Mouse (Mus musculus) intestine, embryonic 16.5 days (tissue): ENCODE measurements around the gene Hist1h2bm. TPM values are rescaled to one million over a fixed set of nuclear protein-coding genes. Genes with fewer than 3 reads are reported as not detected.
A peak's percentile ranks its signal among the peaks of the same experiment; 100 is the strongest.
"Not testable (repeated sequence)": the region's sequence is repeated elsewhere in the genome, so short reads cannot be mapped to it uniquely, and the experiment has no call there.

Source experiments
- ATAC-seq: fragments of 200-750 bp; cut with Nextera tagmentation; 2 replicates; pipeline ENCODE4 v1.8.0; 2017; ENCODE audit warnings: moderate TSS enrichment, moderate library complexity
- H3K27ac ChIP-seq: fragments of 300-500 bp; sonication (generic); 2 replicates; pipeline ENCODE4 v1.5.1; 2014; ENCODE audit warnings: mild to moderate bottlenecking, low read length
- H3K27me3 ChIP-seq: fragments of 300-500 bp; sonication (generic); replicated peaks from 2 replicates; pipeline ENCODE4 v1.6.1; 2014; ENCODE audit warnings: low read length, control low read depth, mixed read lengths; ENCODE audit not compliant: control insufficient read depth, insufficient read depth
- H3K36me3 ChIP-seq: fragments of 300-500 bp; sonication (generic); 2 replicates; pipeline ENCODE4 v1.6.1; 2014; ENCODE audit warnings: low read length, control low read depth; ENCODE audit not compliant: control insufficient read depth, insufficient read depth
- H3K4me1 ChIP-seq: fragments of 300-500 bp; sonication (generic); 2 replicates; pipeline ENCODE4 v1.6.1; 2014; ENCODE audit warnings: low read length, control low read depth, mixed read lengths; ENCODE audit not compliant: control insufficient read depth, insufficient read depth
- H3K4me2 ChIP-seq: fragments of 300-500 bp; sonication (generic); 2 replicates; pipeline ENCODE4 v1.6.1; 2014; ENCODE audit warnings: low read depth, low read length, control low read depth
- H3K4me3 ChIP-seq: fragments of 300-500 bp; sonication (generic); 2 replicates; pipeline ENCODE4 v1.5.1; 2014; ENCODE audit warnings: mild to moderate bottlenecking, low read length
- H3K9ac ChIP-seq: fragments of 300-500 bp; sonication (generic); 2 replicates; pipeline ENCODE4 v1.6.1; 2014; ENCODE audit warnings: low read depth, low read length
- H3K9me3 ChIP-seq: fragments of 300-500 bp; sonication (generic); 2 replicates; pipeline ENCODE4 v1.6.1; 2016; ENCODE audit warnings: low read length, control low read depth; ENCODE audit not compliant: control insufficient read depth
- WGBS: fragments of 180-500 bp; shearing (Covaris S2); extraction: QIAGEN DNeasy Blood & Tissue Kit; methylation state at CpG from one replicate; pipeline ENCODE4 v1.1.7; 2014; 5-methylcytosine and 5-hydroxymethylcytosine counted together
- polyA plus RNA-seq: library from polyadenylated mRNA; unstranded; fragments of >200 nt; fragmentation: Nextera tagmentation; extraction: Ambion mirVana; gene quantifications from 2 replicates; pipeline ENCODE4 v1.2.1, GENCODE M21; 2015

Hist1h2bm gene
- polyA plus RNA-seq, 1 experiment from 2014 or later: 3.5 TPM

DNA sequence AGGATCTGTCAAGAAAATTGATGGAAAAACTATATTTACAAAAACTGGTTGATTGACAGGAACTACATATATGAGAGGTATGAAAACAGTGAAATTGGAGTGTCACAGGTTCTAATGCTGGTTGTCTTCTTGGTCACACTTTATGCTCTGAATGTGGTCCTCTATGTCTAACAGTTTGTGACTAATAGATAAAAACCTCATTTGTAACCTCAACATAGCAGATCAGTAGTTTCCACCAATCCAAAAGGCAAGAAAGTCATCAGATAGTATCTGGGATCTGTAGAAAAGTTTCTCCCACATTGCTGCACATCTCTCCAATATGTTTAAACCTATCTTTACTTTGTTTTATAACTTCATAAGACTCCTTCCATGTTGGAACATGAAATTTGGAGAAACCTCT, 29.6 kb downstream of the Hist1h2bm start:
- Histone ChIP-seq H3K27ac (no peak overlapping the region), H3K4me1 (peaks cover 9% of the 10 kb centered on the region; the same call in 1 of the 2 replicates), H3K9ac (no peak overlapping the region), H3K27me3 (no peaks in the 10 kb centered on the region), H3K4me2 (no peak overlapping the region), H3K4me3 (no peak overlapping the region), H3K36me3 (no peaks in the 10 kb centered on the region), H3K9me3 (no peaks in the 10 kb centered on the region)
- no peak for ATAC-seq

DNA sequence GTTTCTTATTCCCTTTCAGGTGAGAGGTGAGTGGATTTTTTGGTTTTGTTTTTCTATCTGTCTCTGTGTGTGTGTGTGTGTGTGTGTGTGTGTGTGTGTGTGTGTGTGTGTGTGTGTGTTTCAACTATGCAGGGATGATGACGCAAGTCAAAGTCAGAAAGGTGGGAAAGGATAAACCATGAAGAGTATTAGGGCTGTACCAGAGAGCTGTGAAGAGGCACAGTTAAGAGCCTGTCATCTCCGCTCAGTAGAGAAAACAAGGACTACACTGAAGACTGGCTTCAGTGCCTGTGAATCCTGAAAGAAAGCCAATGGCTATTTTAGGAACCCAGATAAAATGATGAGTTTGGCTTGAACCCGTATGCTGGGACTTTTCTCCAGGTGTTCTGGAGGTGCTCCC, 30.0 kb downstream of the Hist1h2bm start:
- Histone ChIP-seq H3K27me3 (no peaks in the 10 kb centered on the region), H3K4me1 (peaks cover 9% of the 10 kb centered on the region; the same call in 1 of the 2 replicates), H3K4me3 (no peak overlapping the region), H3K36me3 (no peaks in the 10 kb centered on the region), H3K27ac (peak overlapping the region; percentile 12; the same call in 1 of the 2 replicates), H3K4me2 (no peak overlapping the region), H3K9ac (no peak overlapping the region), H3K9me3 (no peaks in the 10 kb centered on the region)
- 71% methylated on average over 3 of the region's 3 CpGs for WGBS
- no peak for ATAC-seq

- Histone ChIP-seq H3K4me1 (peaks cover 8% of the 10 kb centered on the region; the same call in 1 of the 2 replicates), H3K27ac (peak overlapping the region; percentile 12; the same call in 1 of the 2 replicates), H3K27me3 (no peaks in the 10 kb centered on the region), H3K9ac (0 out of 2 replicates have a peak overlapping the region, but pooled peaks have one; percentile 29), H3K4me3 (0 out of 2 replicates have a peak overlapping the region, but pooled peaks have one; percentile 1), H3K9me3 (no peaks in the 10 kb centered on the region), H3K4me2 (peak overlapping the region; percentile 60), H3K36me3 (no peaks in the 10 kb centered on the region)
- 42% methylated on average over 3 of the region's 3 CpGs for WGBS
- ATAC-seq: no peak
Observed at GRCm38 (mm10) chr13:21752356-21752755, 30.5 kb downstream of the Hist1h2bm start.

GRCm38 (mm10) chr13:21753051-21753523, 31.2 kb downstream of the Hist1h2bm start:
- ATAC-seq: no peak
- peak overlapping the region; percentile 60 for H3K4me2 ChIP-seq
- H3K4me1 ChIP-seq: peaks cover 5% of the 10 kb centered on the region; the same call in 1 of the 2 replicates
- peak overlapping the region; percentile 48 for H3K4me3 ChIP-seq
- no peaks in the 10 kb centered on the region for H3K9me3 ChIP-seq
- peak overlapping the region; percentile 93 for H3K27ac ChIP-seq
- no peaks in the 10 kb centered on the region for H3K36me3 ChIP-seq
- H3K27me3 ChIP-seq: no peaks in the 10 kb centered on the region
- H3K9ac ChIP-seq: peak overlapping the region; percentile 70
- 3% methylated on average over 10 of the region's 10 CpGs for WGBS

GRCm38 (mm10) chr13:21753524-21754285, 31.9 kb downstream of the Hist1h2bm start, which contains the start of the genes Hist1h2ak and Hist1h2bn:
Gene Hist1h2ak (minus strand): TSS chr13:21753827.
Gene Hist1h2bn (plus strand): TSS chr13:21754123.
- not testable (repeated sequence) for H3K9me3 ChIP-seq, H3K27me3 ChIP-seq, H3K4me1 ChIP-seq, H3K36me3 ChIP-seq
- ATAC-seq: peak; percentile 94
- peak within 1 kb of the TSS; percentile 93 for H3K27ac ChIP-seq
- H3K4me3 ChIP-seq: peak within 1 kb of the TSS; percentile 49
- under 1% methylated on average over 44 of the region's 50 CpGs for WGBS
- peak within 1 kb of the TSS; percentile 70 for H3K9ac ChIP-seq
- peak within 1 kb of the TSS; percentile 65 for H3K4me2 ChIP-seq

DNA sequence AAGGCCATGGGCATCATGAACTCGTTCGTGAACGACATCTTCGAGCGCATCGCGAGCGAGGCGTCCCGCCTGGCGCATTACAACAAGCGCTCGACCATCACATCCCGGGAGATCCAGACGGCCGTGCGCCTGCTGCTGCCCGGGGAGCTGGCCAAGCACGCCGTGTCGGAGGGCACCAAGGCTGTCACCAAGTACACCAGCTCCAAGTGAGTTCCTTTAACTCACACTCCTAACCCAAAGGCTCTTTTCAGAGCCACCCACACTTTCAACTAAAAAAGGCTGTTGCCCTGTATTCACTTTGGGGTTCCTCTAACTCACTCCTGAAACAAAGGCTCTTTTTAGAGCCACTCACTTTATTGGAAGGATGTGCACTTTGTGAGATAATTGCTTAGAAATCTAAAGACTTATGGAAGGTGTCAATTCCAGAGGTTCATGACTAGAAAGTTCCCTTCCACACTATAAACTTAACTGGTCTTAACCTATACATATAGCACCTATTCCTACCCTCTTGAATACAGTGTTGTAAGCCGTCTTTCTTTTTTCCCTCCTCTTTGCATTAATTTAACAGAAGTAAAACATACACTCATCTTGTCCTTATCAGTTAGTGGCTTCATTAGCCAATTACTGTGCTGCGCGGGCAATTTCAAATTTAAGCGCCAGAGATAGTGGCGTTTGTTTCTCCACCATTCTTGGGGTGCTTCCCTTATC, 32.6 kb downstream of the Hist1h2bm start:
- H3K36me3 ChIP-seq, H3K9me3 ChIP-seq, H3K4me1 ChIP-seq, H3K27me3 ChIP-seq: not testable (repeated sequence)
- Histone ChIP-seq H3K27ac (peak overlapping the region; percentile 83), H3K4me2 (peak overlapping the region; percentile 65), H3K9ac (peak overlapping the region; percentile 65), H3K4me3 (peak overlapping the region; percentile 49)
- ATAC-seq: peak; percentile 17
- WGBS: under 1% methylated on average over 19 of the region's 26 CpGs

- H3K4me2 ChIP-seq: no peak overlapping the region
- no peaks in the 10 kb centered on the region for H3K36me3 ChIP-seq
- no peak overlapping the region for H3K4me3 ChIP-seq
- no peak for ATAC-seq
- H3K27me3 ChIP-seq: no peaks in the 10 kb centered on the region
- no peak overlapping the region for H3K9ac ChIP-seq
- no peaks in the 10 kb centered on the region for H3K9me3 ChIP-seq
- H3K4me1 ChIP-seq: 0 out of 2 replicates have a peak, but pooled peaks cover 3% of the 10 kb centered on the region
- whole genome bisulfite sequencing: 69% methylated on average over 1 of the region's 1 CpGs
- no peak overlapping the region for H3K27ac ChIP-seq
Observed at GRCm38 (mm10) chr13:21755707-21756106, 33.9 kb downstream of the Hist1h2bm start.
